Mouse (Mus musculus): ENCODE measurements at regions not wholly inside any gene's neighbourhood (a gene's known extent, or its start where the extent isn't known, plus 50 kb on each side); places are given as distances from the start of the nearest gene placed in this dataset.

DNA sequence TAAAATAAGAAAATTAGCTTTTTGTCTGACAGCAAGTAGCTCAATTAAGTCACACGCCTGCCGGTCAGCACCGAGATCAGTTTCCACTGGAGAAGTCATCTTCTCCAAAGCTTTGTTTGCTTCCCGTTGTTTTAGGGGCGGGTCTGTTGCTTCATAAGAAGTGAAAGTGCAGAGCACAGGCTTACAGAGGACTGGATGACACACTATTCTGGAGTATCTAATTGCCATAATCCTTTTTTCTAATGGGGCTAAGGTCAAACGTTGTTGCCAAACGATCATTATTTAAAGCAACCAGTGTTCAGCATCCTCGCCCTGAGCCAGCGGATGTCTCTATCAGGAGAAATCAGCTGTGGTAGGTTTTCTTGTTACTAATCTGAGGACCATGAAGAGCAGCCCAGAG, 128.5 kb downstream of the Mtx2 start:
- no peak overlapping the region for H3K4me2 ChIP-seq (replicated peaks; ENCODE audit: low read depth, low read length)
- no peaks in the 10 kb centered on the region for H3K9me3 ChIP-seq (ENCODE audit: control insufficient read depth, low read depth, low read length)
- H3K36me3 ChIP-seq (ENCODE audit: control insufficient read depth, insufficient read depth, low read length), result no peaks in the 10 kb centered on the region
- H3K9ac ChIP-seq (replicated peaks; ENCODE audit: low read depth, low read length), result no peak overlapping the region
- no peaks in the 10 kb centered on the region for H3K27me3 ChIP-seq (ENCODE audit: control insufficient read depth, insufficient read depth, low read length)
- no peak for ATAC-seq (ENCODE audit: insufficient number of reproducible peaks, insufficient read depth, low FRiP score, low read depth)
- no peak overlapping the region for H3K27ac ChIP-seq (ENCODE audit: low read length)
- 77% methylated on average over 9 of the region's 9 CpGs for WGBS
- H3K4me3 ChIP-seq (ENCODE audit: low read depth, low read length), result no peak overlapping the region
- H3K4me1 ChIP-seq (ENCODE audit: control insufficient read depth, insufficient read depth, low read length), result no peaks in the 10 kb centered on the region

- whole genome bisulfite sequencing, result 76% methylated on average over 4 of the region's 4 CpGs
These were observed 129.9 kb downstream of the Mtx2 start for GRCm38 (mm10) chr2:74955281-74956128.

DNA sequence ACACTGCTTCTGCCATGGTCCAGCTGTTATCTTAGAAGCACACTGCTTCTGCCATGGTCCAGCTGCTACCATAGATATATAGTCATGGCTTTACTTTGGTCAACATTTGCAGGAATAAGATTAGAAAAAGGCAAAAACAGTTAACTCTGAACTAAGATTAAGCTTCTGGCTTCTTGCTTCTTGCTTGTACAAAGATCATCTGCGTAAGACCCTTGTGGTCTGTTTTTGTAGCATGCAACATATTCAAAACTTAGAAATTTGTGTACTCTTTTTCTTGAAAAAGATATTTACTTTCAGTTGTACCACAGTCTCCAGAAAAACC, 130.5 kb downstream of the Mtx2 start:
- Histone ChIP-seq H3K4me2 (replicated peaks; ENCODE audit: low read depth, low read length) (no peak overlapping the region), H3K27ac (ENCODE audit: low read length) (no peak overlapping the region), H3K4me3 (ENCODE audit: low read depth, low read length) (no peak overlapping the region), H3K36me3 (ENCODE audit: control insufficient read depth, insufficient read depth, low read length) (no peaks in the 10 kb centered on the region), H3K9ac (replicated peaks; ENCODE audit: low read depth, low read length) (no peak overlapping the region), H3K4me1 (ENCODE audit: control insufficient read depth, insufficient read depth, low read length) (no peaks in the 10 kb centered on the region), H3K27me3 (ENCODE audit: control insufficient read depth, insufficient read depth, low read length) (no peaks in the 10 kb centered on the region), H3K9me3 (ENCODE audit: control insufficient read depth, low read depth, low read length) (no peaks in the 10 kb centered on the region)
- WGBS, result 89% methylated on average over 1 of the region's 1 CpGs
- no peak for ATAC-seq (ENCODE audit: insufficient number of reproducible peaks, insufficient read depth, low FRiP score, low read depth)

More at GRCm38 (mm10) chr2:74955281-74956128, 129.9 kb downstream of the Mtx2 start:
- no peak overlapping the region for H3K4me3 ChIP-seq (ENCODE audit: low read depth, low read length)
- H3K4me2 ChIP-seq (replicated peaks; ENCODE audit: low read depth, low read length), result no peak overlapping the region
- no peak overlapping the region for H3K27ac ChIP-seq (ENCODE audit: low read length)
- H3K36me3 ChIP-seq (ENCODE audit: control insufficient read depth, insufficient read depth, low read length), result no peaks in the 10 kb centered on the region
- H3K4me1 ChIP-seq (ENCODE audit: control insufficient read depth, insufficient read depth, low read length), result no peaks in the 10 kb centered on the region
- ATAC-seq (ENCODE audit: insufficient number of reproducible peaks, insufficient read depth, low FRiP score, low read depth), result no peak
- H3K27me3 ChIP-seq (ENCODE audit: control insufficient read depth, insufficient read depth, low read length), result no peaks in the 10 kb centered on the region
- no peaks in the 10 kb centered on the region for H3K9me3 ChIP-seq (ENCODE audit: control insufficient read depth, low read depth, low read length)
- no peak overlapping the region for H3K9ac ChIP-seq (replicated peaks; ENCODE audit: low read depth, low read length)

GRCm38 (mm10) chr2:74956556-74956955, 131.0 kb downstream of the Mtx2 start:
- 96% methylated on average over 2 of the region's 2 CpGs for WGBS
- no peak for ATAC-seq (ENCODE audit: insufficient number of reproducible peaks, insufficient read depth, low FRiP score, low read depth)
- H3K27ac ChIP-seq (ENCODE audit: low read length), result no peak overlapping the region

GRCm38 (mm10) chr2:74959936-74960335, 134.3 kb downstream of the Mtx2 start:
- H3K9ac ChIP-seq (replicated peaks; ENCODE audit: low read depth, low read length), result no peak overlapping the region
- no peaks in the 10 kb centered on the region for H3K36me3 ChIP-seq (ENCODE audit: control insufficient read depth, insufficient read depth, low read length)
- H3K27ac ChIP-seq (ENCODE audit: low read length), result no peak overlapping the region
- H3K4me3 ChIP-seq (ENCODE audit: low read depth, low read length), result no peak overlapping the region
- H3K4me2 ChIP-seq (replicated peaks; ENCODE audit: low read depth, low read length), result no peak overlapping the region
- no peak for ATAC-seq (ENCODE audit: insufficient number of reproducible peaks, insufficient read depth, low FRiP score, low read depth)
- H3K9me3 ChIP-seq (ENCODE audit: control insufficient read depth, low read depth, low read length), result no peaks in the 10 kb centered on the region
- no peaks in the 10 kb centered on the region for H3K27me3 ChIP-seq (ENCODE audit: control insufficient read depth, insufficient read depth, low read length)
- no peaks in the 10 kb centered on the region for H3K4me1 ChIP-seq (ENCODE audit: control insufficient read depth, insufficient read depth, low read length)
- WGBS, result 42% methylated on average over 5 of the region's 5 CpGs

More at GRCm38 (mm10) chr2:74956556-74956955, 131.0 kb downstream of the Mtx2 start:
- no peaks in the 10 kb centered on the region for H3K9me3 ChIP-seq (ENCODE audit: control insufficient read depth, low read depth, low read length)
- H3K27me3 ChIP-seq (ENCODE audit: control insufficient read depth, insufficient read depth, low read length), result no peaks in the 10 kb centered on the region
- H3K9ac ChIP-seq (replicated peaks; ENCODE audit: low read depth, low read length), result no peak overlapping the region
- no peaks in the 10 kb centered on the region for H3K36me3 ChIP-seq (ENCODE audit: control insufficient read depth, insufficient read depth, low read length)
- H3K4me3 ChIP-seq (ENCODE audit: low read depth, low read length), result no peak overlapping the region
- H3K4me2 ChIP-seq (replicated peaks; ENCODE audit: low read depth, low read length), result no peak overlapping the region
- H3K4me1 ChIP-seq (ENCODE audit: control insufficient read depth, insufficient read depth, low read length), result no peaks in the 10 kb centered on the region

GRCm38 (mm10) chr2:74962416-74962815, 136.8 kb downstream of the Mtx2 start:
- H3K9ac ChIP-seq (replicated peaks; ENCODE audit: low read depth, low read length), result no peak overlapping the region
- no peak overlapping the region for H3K4me3 ChIP-seq (ENCODE audit: low read depth, low read length)
- no peak overlapping the region for H3K27ac ChIP-seq (ENCODE audit: low read length)
- H3K27me3 ChIP-seq (ENCODE audit: control insufficient read depth, insufficient read depth, low read length), result no peaks in the 10 kb centered on the region
- H3K4me1 ChIP-seq (ENCODE audit: control insufficient read depth, insufficient read depth, low read length), result peaks cover 4% of the 10 kb centered on the region; the same call in 1 of the 2 replicates
- H3K4me2 ChIP-seq (replicated peaks; ENCODE audit: low read depth, low read length), result no peak overlapping the region
- WGBS, result 92% methylated on average over 6 of the region's 6 CpGs
- H3K36me3 ChIP-seq (ENCODE audit: control insufficient read depth, insufficient read depth, low read length), result no peaks in the 10 kb centered on the region
- ATAC-seq (ENCODE audit: insufficient number of reproducible peaks, insufficient read depth, low FRiP score, low read depth), result no peak
- no peaks in the 10 kb centered on the region for H3K9me3 ChIP-seq (ENCODE audit: control insufficient read depth, low read depth, low read length)

DNA sequence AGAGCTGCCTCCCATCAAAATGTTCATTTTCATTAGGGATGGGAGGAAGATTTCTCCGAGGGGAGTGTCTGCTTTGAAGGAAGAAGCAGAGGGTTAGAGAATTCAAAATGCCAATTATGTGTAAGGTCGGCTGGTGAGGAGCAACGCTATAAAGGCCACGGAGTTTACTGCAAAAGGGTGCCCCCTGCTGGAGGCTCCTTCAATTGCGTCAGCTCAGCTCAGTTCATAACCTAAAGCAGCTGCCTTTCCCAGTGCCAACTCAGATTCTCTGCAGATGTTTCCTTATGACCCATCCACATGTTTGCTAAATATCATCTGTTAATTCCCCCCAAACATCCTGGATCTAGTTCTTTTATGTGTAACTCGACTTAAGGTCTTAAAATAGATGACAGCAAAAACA, 138.8 kb downstream of the Mtx2 start:
- ATAC-seq (ENCODE audit: insufficient number of reproducible peaks, insufficient read depth, low FRiP score, low read depth), result no peak
- H3K9me3 ChIP-seq (ENCODE audit: control insufficient read depth, low read depth, low read length), result no peaks in the 10 kb centered on the region
- no peaks in the 10 kb centered on the region for H3K36me3 ChIP-seq (ENCODE audit: control insufficient read depth, insufficient read depth, low read length)
- no peak overlapping the region for H3K27ac ChIP-seq (ENCODE audit: low read length)
- no peak overlapping the region for H3K9ac ChIP-seq (replicated peaks; ENCODE audit: low read depth, low read length)
- H3K4me3 ChIP-seq (ENCODE audit: low read depth, low read length), result no peak overlapping the region
- H3K4me2 ChIP-seq (replicated peaks; ENCODE audit: low read depth, low read length), result no peak overlapping the region
- H3K4me1 ChIP-seq (ENCODE audit: control insufficient read depth, insufficient read depth, low read length), result peaks cover 4% of the 10 kb centered on the region; the same call in 1 of the 2 replicates
- 1% methylated on average over 6 of the region's 6 CpGs for WGBS
- no peaks in the 10 kb centered on the region for H3K27me3 ChIP-seq (ENCODE audit: control insufficient read depth, insufficient read depth, low read length)

DNA sequence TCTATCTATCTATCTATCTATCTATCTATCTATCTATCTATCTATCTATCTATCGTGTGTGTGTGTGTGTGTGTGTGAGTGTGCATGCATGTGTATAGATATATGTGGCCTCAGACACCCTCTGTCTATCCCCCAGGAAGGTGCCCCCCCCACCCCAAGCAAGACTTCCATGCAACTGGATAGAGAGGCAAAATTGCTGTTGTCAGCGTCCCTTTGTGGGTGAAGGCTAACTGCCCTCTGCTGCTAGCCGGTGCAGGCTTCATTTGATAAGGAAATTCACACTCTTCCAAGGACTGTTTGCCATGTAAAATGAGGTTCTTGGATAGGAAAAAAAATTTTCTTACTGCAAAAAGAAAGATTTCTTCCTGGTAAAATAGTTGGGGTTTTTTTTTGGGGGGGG, 139.4 kb downstream of the Mtx2 start:
- no peaks in the 10 kb centered on the region for H3K9me3 ChIP-seq (ENCODE audit: control insufficient read depth, low read depth, low read length)
- H3K4me2 ChIP-seq (replicated peaks; ENCODE audit: low read depth, low read length), result no peak overlapping the region
- no peak overlapping the region for H3K4me3 ChIP-seq (ENCODE audit: low read depth, low read length)
- 43% methylated on average over 3 of the region's 3 CpGs for WGBS
- no peaks in the 10 kb centered on the region for H3K36me3 ChIP-seq (ENCODE audit: control insufficient read depth, insufficient read depth, low read length)
- H3K27me3 ChIP-seq (ENCODE audit: control insufficient read depth, insufficient read depth, low read length), result no peaks in the 10 kb centered on the region
- H3K4me1 ChIP-seq (ENCODE audit: control insufficient read depth, insufficient read depth, low read length), result peaks cover 4% of the 10 kb centered on the region; the same call in 1 of the 2 replicates
- no peak overlapping the region for H3K9ac ChIP-seq (replicated peaks; ENCODE audit: low read depth, low read length)
- no peak for ATAC-seq (ENCODE audit: insufficient number of reproducible peaks, insufficient read depth, low FRiP score, low read depth)
- no peak overlapping the region for H3K27ac ChIP-seq (ENCODE audit: low read length)

All from stomach, embryonic 14.5 days (tissue).